Mouse (Mus musculus): Measurements from ENCODE around the gene Cand2. TPM values are rescaled to one million over a fixed set of nuclear protein-coding genes. Genes with fewer than 3 reads are reported as not detected.

Cand2 gene
- polyA plus RNA-seq, 2 experiments = 39.1 to 57.7 TPM

DNA sequence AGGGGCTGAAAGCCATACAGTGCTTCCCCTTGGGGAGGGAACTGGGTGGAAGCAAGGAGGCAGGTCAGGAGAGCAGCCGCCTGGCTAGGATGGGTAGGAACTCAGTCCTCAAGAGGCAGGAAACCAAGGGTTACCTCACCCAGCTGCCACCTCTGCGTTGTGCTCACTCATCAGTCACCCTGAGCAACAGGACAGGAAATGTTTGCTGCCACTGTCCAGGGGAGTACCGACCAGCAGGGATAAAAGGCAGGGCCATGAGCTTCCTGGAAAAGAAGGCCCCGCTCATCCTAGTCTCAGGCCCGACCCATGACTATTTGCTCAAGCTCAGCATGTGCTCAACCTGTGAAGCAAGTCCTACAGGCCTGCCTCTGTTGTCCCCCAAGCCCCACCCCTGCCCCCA, 14.9 kb upstream of the Cand2 start:
- no peak for TF ChIP-seq POLR2A (IDR thresholded peaks at IDR 0.05; ENCODE audit: borderline replicate concordance, extremely low read depth, insufficient read depth, insufficient read length)
- Histone ChIP-seq H3K4me1 (ENCODE audit: control insufficient read depth, insufficient read depth, low read length) (peaks cover 21% of the 10 kb centered on the region), H3K27me3 (ENCODE audit: control insufficient read depth, insufficient read depth, low read length) (no peaks in the 10 kb centered on the region), H3K9me3 (ENCODE audit: control insufficient read depth, low read length) (no peaks in the 10 kb centered on the region), H3K9ac (ENCODE audit: low read depth, low read length, severe bottlenecking) (no peak overlapping the region), H3K27ac (replicated peaks; ENCODE audit: low read depth, low read length) (no peak overlapping the region), H3K4me3 (replicated peaks; ENCODE audit: low read length) (no peak overlapping the region), H3K36me3 (ENCODE audit: control insufficient read depth, insufficient read depth, low read length) (no peaks in the 10 kb centered on the region), H3K4me2 (replicated peaks; ENCODE audit: low read depth, low read length, severe bottlenecking) (no peak overlapping the region)
- 52% methylated on average over 5 of the region's 5 CpGs for WGBS
- DNase-seq (ENCODE audit: low spot score) (no peak), ATAC-seq (ENCODE audit: low FRiP score, low read depth) (no peak)

DNA sequence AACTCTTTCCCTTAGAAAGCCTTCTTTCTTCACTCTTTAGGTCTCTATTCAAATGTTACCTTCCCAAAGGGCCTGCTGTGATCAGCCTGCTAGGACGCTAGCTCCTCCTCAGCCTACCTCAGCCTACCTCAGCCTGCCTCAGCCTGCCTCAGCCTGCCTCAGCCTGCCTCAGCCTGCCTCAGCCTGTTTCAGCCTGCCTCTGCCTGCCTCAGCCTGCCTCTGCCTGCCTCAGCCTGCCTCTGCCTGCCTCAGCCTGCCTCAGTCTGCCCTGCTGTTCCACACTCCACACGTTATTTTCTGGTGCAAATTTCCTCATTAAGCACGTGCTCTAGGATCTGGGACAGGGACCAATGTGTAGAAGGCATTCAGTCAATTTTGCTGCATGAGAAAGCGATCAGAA, 14.2 kb upstream of the Cand2 start:
- no peak for TF ChIP-seq POLR2A (IDR thresholded peaks at IDR 0.05; ENCODE audit: borderline replicate concordance, extremely low read depth, insufficient read depth, insufficient read length)
- Histone ChIP-seq H3K4me2 (replicated peaks; ENCODE audit: low read depth, low read length, severe bottlenecking) (no peak overlapping the region), H3K9ac (ENCODE audit: low read depth, low read length, severe bottlenecking) (no peak overlapping the region), H3K27ac (replicated peaks; ENCODE audit: low read depth, low read length) (no peak overlapping the region), H3K27me3 (ENCODE audit: control insufficient read depth, insufficient read depth, low read length) (no peaks in the 10 kb centered on the region), H3K9me3 (ENCODE audit: control insufficient read depth, low read length) (no peaks in the 10 kb centered on the region), H3K4me1 (ENCODE audit: control insufficient read depth, insufficient read depth, low read length) (peaks cover 24% of the 10 kb centered on the region), H3K4me3 (replicated peaks; ENCODE audit: low read length) (no peak overlapping the region), H3K36me3 (ENCODE audit: control insufficient read depth, insufficient read depth, low read length) (no peaks in the 10 kb centered on the region)
- no peak for DNase-seq (ENCODE audit: low spot score)
- 94% methylated on average over 4 of the region's 4 CpGs for WGBS
- ATAC-seq (ENCODE audit: low FRiP score, low read depth) = no peak

DNA sequence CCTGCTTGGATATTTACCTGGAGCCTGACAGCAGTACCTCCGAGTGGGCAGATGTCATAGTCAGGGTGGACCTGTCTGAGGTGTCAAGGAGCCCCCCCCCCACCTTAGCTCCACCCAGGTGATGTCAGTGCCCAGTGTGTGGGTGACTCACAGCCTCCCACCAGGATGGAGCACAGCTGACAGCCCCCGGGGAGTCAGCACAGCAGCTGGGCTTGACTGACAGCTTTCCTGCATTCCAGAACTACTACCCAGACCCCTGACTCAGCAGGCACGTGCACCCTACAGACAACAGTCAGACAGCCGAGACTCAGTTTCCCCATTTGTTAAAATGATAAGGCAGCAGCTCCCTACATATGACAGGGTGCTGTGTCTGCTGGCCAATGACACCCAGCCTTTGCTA, 13.4 kb upstream of the Cand2 start:
- no peak for TF ChIP-seq POLR2A (IDR thresholded peaks at IDR 0.05; ENCODE audit: borderline replicate concordance, extremely low read depth, insufficient read depth, insufficient read length)
- H3K4me2 ChIP-seq (replicated peaks; ENCODE audit: low read depth, low read length, severe bottlenecking) = no peak overlapping the region
- no peak overlapping the region for H3K4me3 ChIP-seq (replicated peaks; ENCODE audit: low read length)
- 59% methylated on average over 4 of the region's 4 CpGs for WGBS
- no peaks in the 10 kb centered on the region for H3K9me3 ChIP-seq (ENCODE audit: control insufficient read depth, low read length)
- H3K9ac ChIP-seq (ENCODE audit: low read depth, low read length, severe bottlenecking) = no peak overlapping the region
- H3K27me3 ChIP-seq (ENCODE audit: control insufficient read depth, insufficient read depth, low read length) = no peaks in the 10 kb centered on the region
- H3K36me3 ChIP-seq (ENCODE audit: control insufficient read depth, insufficient read depth, low read length) = no peaks in the 10 kb centered on the region
- no peak for DNase-seq (ENCODE audit: low spot score)
- ATAC-seq (ENCODE audit: low FRiP score, low read depth) = no peak
- H3K27ac ChIP-seq (replicated peaks; ENCODE audit: low read depth, low read length) = no peak overlapping the region
- H3K4me1 ChIP-seq (ENCODE audit: control insufficient read depth, insufficient read depth, low read length) = peaks cover 24% of the 10 kb centered on the region

DNA sequence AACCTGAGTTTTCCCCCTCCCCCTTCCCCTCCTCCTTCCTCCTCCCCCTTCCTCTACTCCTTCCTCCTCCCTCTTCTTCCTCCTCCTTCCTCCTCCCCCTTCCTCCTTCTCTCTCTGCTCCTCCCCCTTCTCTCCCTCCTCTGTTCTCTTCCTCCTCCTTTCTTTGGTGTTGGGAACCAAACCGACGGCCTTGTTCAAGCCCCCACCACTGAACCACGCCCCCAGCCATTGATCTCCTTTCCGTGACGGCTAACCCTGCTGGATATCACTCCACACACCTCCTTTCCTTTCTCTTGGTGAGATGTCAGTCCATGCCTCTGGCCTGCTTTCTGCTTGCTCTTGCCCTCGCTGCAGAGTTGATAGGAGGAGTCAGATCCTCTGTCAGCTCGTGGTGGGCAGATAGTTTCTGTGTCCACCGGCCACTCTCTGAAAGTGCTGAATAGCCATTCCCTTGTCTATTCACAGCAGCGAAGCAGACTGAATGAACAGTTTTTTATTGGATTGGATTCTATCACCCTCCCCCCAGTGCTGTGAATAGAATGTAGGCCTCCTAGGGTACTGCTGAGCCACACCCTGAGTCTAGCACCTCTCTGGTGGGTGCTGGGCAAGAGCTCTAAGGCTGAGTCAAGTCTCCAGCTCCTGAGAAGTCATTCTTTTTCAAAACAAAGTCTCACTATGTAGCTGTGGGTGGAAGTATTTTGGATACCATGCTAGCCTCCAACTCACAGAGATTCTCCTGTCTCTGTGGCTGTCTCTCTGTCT, 12.2 kb upstream of the Cand2 start, which contains the start of gene Tmem40:
Tmem40 (minus strand) TSS at position 416 of the 762 bp plus-strand sequence.
- Histone ChIP-seq H3K9me3 (ENCODE audit: control insufficient read depth, low read length) (no peaks in the 10 kb centered on the region), H3K4me2 (replicated peaks; ENCODE audit: low read depth, low read length, severe bottlenecking) (no peak within 1 kb of the TSS), H3K36me3 (ENCODE audit: control insufficient read depth, insufficient read depth, low read length) (no peaks in the 10 kb centered on the region), H3K4me3 (replicated peaks; ENCODE audit: low read length) (no peak within 1 kb of the TSS), H3K4me1 (ENCODE audit: control insufficient read depth, insufficient read depth, low read length) (peaks cover 24% of the 10 kb centered on the region), H3K27ac (replicated peaks; ENCODE audit: low read depth, low read length) (peak within 1 kb of the TSS; percentile 38; the same call in 1 of the 2 replicates), H3K27me3 (ENCODE audit: control insufficient read depth, insufficient read depth, low read length) (no peaks in the 10 kb centered on the region), H3K9ac (ENCODE audit: low read depth, low read length, severe bottlenecking) (no peak within 1 kb of the TSS)
- TF ChIP-seq POLR2A (IDR thresholded peaks at IDR 0.05; ENCODE audit: borderline replicate concordance, extremely low read depth, insufficient read depth, insufficient read length) = no peak
- ATAC-seq (ENCODE audit: low FRiP score, low read depth) (no peak), DNase-seq (ENCODE audit: low spot score) (no peak)
- WGBS = 5% methylated on average over 9 of the region's 9 CpGs

DNA sequence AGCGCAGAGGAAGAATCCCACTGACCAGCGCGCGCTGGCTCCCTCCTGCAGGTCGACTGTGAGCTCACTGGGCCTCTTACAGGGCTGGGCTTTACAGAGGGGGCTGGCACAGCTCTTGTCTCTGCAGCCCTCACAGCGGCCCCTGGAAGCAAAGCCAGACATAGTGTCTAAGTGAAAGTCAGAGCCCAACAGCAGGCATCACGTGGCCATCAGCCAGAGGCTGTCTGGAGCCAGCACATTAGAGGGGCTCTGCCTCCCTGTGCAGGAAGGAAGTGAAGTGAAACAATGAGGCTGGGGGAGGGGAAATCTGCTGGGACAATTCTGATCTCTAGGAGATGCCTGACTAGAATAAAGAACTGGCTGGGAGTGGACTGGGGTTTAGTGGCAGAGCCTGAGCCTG, 10.2 kb upstream of the Cand2 start:
- Histone ChIP-seq H3K4me2 (replicated peaks; ENCODE audit: low read depth, low read length, severe bottlenecking) (peak overlapping the region; percentile 25; the same call in 1 of the 2 replicates), H3K9me3 (ENCODE audit: control insufficient read depth, low read length) (no peaks in the 10 kb centered on the region), H3K27ac (replicated peaks; ENCODE audit: low read depth, low read length) (peak overlapping the region; percentile 53), H3K4me1 (ENCODE audit: control insufficient read depth, insufficient read depth, low read length) (peaks cover 24% of the 10 kb centered on the region), H3K27me3 (ENCODE audit: control insufficient read depth, insufficient read depth, low read length) (no peaks in the 10 kb centered on the region), H3K4me3 (replicated peaks; ENCODE audit: low read length) (no peak overlapping the region), H3K9ac (ENCODE audit: low read depth, low read length, severe bottlenecking) (0 out of 2 replicates have a peak overlapping the region, but pooled peaks have one; percentile 34), H3K36me3 (ENCODE audit: control insufficient read depth, insufficient read depth, low read length) (no peaks in the 10 kb centered on the region)
- ATAC-seq (ENCODE audit: low FRiP score, low read depth) (peak; percentile 90), DNase-seq (ENCODE audit: low spot score) (peak; percentile 87)
- 8% methylated on average over 7 of the region's 7 CpGs for WGBS
- no peak for TF ChIP-seq POLR2A (IDR thresholded peaks at IDR 0.05; ENCODE audit: borderline replicate concordance, extremely low read depth, insufficient read depth, insufficient read length)
